Mouse (Mus musculus) ovary, adult 18-20 months (tissue): Measurements from ENCODE around the gene Trim39.

Experiments
- DNase-seq: peaks from one replicate; pipeline ENCODE4 v3.0.0; 2022; ENCODE audit warnings: low spot score, mixed read lengths

The Trim39 gene

DNA sequence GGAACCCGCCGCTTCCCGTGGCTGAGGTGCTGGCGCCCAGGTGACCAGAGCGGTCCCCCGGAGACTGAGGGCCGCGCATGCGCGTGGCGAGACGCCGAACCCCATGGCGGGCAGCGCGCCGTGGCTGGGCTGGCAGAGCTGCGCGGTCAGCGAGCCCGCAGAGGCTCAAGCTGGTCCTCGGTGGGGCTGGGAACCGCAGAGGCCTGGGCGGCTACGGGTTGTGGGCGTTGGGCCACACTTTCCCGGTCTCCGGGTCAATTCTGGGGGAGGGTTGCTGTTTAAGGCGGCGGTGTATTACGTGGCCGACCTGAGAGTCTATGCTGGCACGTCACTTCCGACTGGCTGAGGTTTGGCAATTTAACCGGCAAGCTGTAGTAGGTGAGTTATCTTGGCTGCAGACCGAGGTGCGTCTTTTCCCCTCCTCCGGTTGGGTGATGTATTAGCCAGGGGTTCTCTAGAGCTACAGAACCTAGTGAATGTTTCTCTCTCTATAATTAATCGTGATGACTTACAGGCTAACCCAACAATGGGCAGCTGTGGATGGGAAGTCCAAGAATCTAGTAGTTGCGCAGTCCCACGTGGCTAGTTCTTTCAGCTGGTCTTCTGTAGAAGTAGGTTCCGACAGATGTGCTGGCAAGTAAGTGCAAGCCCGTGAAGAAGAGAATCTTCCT lies at the start of gene Trim39:
Gene Trim39, minus strand, starts transcription at position 662 of the 671 bp plus-strand sequence.
- DNase-seq = peak; percentile 61

DNA sequence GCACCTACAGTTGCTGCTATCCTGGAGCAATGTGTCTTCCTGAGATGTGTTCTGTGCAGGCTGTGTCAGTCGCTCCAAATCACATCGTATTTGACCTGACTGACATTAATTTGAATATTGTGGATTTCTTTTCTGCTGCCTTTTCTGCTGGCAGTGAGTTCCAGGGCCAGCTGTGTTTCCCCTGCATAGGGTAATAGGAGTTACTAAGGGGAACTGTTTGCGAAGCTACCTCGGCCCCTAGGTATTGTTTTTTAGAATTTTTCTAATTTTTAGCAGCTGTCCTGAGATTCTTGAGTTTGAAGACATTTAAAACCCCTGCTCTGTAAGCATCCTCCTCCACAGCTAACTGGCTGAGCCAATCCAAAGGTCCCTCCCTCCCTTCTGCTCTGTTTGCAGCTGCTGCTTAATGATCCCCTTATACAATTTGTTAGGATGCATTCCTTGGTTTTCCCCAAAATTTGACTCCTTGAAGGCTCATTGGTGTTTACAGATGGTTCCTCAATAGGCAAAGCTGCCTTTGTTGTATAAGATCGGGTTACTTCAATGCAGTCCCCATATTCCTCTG lies 43.7 kb upstream of the Trim39 start:
- DNase-seq = no peak

DNA sequence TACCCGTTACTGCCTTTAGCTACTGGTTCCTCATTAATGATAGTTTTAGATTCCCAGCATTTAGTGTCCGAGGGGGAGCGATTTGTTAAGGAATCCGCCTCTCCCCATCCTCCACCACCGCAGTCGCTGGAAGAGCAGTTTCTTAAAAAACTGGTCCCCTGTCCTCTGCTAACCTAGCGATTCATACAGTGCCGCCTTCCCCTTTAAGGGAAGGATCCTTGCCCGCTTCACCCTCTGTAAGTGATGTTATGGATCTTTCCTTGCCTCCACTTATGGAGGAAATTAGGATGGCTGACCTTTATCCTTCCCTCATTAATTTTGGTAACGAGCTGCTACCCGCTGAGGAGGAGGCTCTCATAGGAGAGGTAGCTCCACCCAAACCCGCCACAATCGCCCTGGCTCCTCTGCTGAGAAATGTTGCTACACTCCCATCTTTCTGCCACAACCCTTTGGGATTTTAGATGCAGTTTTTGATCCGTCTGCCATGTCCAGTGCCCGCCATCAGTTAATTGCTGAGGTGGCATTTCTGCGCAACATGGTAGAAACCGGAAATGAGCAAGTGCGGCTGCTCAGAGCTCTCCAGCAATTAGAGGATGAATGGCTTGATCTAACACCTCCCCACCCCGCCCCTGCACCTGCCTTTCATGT lies 43.1 kb upstream of the Trim39 start:
- peak; percentile 22 for DNase-seq

DNA sequence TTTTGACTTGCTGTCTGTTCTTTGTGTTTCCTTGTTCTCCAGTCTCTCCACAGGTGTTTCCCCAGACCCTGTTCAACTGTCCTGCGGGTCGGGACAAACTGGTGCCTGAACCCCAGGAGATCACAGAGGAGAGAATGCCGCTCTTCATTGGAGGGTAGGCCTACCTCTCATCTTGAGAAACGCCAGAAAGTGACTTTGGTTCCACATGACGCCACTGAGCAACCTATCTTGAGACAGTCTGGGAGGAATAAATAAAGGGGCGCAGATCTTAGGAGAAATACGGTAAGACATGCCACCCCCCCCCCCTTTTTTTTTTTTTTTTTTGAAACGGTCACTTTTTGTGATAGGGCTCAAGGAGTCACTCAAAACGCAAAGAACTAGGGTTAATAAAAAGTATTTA lies 42.5 kb upstream of the Trim39 start:
- no peak for DNase-seq

DNA sequence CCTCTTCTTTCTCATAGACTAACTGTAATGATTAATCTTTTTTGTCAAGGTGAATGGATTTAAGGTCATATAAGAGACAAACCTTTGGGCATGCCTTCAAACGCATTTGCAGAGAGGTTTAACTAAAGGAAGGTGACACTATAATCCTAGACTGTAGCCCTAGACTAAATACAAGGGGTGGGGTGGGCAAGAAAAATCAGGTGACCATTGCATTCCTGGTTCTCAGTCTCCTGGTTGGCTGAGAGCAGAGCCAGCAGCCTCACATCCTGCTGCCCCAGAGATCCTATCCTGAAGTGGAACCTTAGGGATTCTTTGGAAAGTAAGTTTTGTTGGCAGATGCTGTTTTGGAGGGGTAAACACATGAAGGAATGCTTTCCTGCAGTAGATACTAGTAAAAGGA lies 37.2 kb upstream of the Trim39 start:
- DNase-seq = no peak

DNA sequence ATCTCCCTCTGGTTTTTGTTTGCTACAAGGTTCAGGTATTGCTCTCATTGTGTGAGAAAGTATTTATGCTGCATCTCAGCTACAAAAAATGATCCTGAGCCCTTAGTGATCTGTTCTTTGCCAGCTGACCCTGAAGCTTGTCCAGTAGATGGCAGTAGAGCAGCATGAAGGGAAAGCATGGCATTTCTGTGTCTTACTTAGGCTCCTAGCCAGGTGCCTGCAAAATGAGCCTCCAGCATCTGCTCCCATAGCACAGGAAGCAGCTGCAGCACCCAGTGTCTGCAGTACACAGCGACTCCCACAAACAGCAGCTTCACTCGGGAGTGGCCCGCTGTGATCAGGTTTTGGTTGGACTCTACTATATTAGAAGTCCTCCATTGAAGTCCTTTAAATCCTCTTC lies 36.8 kb upstream of the Trim39 start:
- peak; percentile 21 for DNase-seq

DNA sequence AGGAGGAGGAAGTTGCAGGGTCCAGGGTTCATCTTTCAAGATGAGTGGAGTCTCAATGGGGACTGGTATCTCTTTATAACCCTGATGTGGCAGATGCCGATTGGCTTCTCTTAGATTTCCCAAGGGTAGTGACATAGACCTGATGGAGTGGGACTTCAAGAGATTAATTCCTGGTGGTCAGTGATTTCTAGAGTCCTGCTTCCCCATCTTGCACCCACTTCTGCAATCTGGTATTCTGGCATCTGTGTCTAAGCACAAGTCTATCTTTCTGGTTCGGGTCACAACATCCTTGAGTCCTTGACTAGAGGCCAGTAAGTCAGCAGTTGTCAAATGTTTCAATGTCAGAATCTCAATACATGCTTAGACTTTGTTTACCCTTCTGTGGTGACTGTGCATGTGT lies 14.3 kb upstream of the Trim39 start, which contains the start of gene H2-M10.2:
Gene H2-M10.2, minus strand, starts transcription at position 101 of the 400 bp plus-strand sequence.
- no peak for DNase-seq

DNA sequence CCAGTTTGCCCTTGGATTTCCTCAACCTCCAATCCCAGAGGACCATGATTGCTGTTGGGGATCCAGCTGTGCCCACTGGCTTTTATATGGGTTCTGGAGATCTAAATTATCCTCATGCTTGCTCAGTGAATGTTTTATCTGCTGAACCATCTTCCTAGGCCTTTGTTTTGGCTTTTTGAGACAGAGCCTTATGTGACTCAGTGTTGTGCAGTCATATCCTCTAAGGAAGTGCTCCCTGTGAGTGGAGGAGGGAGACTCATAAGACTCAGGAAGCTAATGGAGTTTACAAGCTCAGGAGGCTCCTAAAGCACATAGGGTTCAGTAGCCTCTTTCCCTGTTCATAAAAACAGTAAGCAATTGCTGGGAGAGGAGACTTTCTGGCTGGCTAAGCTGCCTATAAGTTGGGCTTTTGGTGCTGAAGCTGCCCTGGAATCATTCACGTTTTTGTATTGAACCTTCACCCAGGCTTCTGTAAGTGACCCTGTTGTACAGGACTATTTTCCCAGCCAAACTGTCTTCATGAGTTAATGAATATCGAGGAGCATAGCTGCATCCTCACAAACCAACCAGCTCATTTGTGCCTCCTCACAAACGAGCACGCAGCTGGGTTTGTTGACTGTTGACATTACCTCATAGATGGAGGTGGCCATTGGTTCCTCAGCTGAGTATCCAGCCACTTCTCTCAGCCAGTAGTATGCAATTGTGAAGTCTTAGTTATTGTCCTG lies 9.6 kb upstream of the Trim39 start:
- no peak for DNase-seq

DNA sequence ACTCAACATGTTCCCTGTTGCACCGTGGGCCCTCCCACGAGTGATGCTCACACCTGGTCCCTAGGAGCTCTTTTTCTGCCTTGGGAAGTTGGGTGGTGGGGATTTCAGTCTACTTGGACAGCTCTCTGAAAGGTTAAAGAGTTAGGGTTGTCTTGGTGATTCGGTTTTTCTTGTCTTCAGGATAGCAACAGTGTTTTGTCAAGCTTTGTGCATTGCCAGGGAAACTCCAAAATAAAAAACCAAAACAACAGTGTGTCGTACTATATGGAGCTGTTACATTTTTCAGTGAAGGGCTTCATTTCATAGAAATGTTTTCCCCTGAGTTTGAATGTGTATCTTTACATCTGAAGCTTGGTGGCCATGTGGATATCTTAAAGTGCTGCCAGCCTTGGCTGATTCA lies 2.7 kb upstream of the Trim39 start:
- no peak for DNase-seq

DNA sequence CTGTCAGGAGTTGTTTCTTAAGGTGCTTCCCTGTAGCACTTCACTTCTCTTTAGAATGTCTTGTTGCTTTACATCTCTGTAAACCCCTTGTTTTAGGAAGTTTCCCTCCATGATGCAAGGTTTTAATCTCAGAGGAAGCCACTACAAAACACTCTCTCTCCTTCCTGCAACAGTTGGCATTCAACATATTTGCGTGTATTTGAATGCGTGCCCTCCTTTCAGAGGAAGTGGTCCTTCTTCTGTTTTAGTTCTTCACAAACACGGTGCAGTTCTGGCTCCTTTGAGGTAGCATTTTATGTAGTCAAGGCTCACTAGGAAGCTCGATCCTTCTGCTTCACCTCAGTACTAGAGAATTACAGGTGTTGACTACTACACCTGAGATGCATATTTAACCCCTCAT lies 1.7 kb upstream of the Trim39 start:
- DNase-seq = no peak

DNA sequence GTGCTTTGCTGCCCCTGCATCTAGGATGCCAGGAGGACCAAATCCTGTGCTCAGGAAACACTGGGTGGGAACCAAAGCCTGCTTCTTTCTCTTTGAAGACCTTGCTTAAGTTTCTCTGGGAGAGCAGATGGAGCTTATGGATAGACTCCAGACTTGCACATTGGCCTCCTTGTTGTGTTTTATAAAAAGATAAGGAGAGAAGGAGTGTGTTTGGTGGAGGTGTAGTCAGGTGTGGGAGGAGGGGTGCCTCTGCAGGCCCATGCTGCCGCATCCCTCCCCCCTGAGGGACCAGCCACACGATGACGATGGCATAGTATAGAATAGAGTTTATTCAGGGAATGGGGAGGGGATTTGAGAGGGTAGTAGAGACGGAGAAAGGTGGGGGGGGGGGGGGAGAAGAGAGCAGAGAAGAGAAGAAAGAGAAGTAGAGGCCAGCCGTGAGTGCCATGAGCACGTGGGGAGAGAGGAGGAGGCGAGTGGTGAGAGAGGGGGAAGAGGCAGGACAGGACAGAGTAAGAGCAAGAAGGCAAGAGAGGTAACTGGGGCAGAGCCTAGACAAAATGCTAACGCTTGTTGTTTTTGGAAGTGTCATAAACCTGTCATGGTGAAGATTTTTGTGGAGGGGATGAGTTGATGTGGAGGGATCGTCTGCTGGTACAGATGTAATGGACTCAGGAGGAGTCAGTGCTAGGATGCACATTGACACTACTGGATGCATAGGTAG lies 758 bp upstream of the Trim39 start:
- DNase-seq = no peak

DNA sequence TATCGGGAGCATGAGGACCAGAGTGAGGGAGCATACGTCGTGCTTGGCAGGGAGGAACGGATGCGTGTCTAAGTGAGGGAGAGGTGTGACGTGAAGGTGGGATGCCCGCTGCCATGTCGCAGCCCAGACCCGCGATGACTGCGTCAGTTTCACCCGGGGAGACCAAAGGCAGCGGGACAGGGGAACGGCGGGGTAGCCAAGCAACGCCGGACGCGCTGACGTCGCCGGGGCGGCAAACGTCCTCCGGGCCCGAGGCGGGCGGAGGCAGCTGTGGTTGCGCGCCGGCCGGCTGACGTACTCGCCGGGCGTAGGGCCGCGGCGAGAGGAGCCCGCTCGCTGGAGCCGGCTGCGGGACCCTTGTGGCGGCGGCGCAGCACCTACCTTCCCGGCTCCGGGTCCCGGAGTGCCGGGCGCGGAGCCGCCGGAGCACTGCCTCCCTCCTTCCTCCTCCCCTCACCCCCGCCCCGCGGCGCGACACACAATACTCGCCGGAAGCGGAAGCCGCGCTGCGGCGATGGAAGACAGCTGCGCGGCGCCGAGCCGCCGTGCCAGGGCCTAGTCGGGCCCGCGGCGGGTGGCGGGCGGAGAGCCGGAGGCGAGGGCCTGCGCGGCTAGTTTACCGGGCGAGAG lies 976 bp downstream of the Trim39 start:
- DNase-seq = peak; percentile 74

DNA sequence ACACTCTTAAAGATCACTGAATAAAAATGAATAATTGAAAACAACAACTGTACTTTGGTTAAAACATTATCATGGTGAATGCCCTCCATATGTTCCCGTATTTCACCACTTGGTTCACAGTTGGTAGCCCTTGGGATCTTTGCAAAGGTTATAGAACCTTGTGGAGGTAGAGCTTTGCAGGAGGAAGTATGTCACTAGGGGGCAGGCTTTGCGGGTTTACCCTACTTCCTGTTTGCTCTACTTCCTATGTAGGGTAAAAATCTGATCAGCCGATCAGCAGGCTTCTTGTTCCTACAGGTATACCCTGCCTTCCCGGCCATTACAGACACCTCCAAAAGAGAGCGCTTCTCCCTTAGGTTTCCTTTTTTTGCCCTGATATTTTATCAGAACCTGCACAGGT lies 6.2 kb downstream of the Trim39 start:
- no peak for DNase-seq

DNA sequence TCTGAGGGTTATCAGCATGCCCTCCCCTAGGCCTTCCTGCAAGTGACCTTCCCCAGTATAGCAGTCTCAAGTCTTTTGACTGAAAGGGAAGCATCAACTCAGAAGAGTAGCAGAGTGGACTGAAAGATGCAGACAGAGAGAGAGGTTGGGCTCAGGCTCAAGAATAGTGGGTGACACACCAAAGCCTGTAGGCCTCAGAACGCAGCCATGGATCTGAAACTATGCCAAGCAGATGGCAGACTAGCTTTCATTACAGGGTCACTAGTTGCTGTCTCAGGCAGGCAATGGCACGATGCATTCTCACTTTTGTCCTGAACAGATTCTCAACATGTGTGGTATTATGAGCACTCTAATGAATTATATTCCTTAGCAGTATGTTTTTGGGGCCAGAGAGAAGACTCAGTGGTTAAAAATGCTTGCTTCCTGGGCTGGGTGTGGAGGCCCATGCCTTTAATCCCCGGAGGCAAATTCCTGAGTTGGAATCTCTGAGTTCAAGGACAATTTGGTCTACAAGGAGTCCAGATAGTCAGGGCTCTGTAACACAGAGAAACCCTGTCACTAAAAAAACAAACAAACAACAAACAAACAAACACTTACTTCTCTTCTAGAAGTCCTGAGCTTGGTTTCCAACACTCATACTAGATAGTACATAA lies 7.6 kb downstream of the Trim39 start:
- no peak for DNase-seq

DNA sequence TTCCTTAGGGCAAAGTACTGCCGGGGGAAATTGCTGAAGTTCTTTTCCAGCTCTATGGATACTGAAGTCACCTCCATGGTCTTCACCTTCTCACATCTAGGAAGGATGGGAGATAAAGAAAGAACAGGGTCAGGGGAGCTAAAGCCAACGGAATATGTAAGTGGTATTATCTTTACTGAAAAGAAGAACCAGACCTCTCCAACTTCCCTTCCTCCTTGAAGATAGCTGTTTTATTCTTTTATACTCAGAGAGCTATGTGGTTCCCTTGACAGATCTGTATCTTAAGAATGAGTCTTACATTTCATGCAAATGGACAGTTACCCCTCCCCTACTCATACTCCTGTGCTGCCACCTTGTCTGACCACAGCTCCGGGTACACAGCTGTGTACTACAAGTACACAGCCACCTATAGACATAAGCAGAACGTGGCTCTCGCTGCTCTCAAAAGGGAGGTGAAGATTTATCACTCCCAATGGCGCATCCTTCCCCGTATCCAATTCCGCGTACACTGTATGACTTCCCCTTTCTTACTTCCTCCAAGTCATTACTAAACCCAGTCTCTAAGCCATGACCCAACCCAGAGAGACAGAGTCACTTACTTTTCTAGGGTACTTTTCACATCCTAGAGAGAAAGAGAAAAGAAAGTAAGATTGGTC lies 10.4 kb downstream of the Trim39 start:
- no peak for DNase-seq

DNA sequence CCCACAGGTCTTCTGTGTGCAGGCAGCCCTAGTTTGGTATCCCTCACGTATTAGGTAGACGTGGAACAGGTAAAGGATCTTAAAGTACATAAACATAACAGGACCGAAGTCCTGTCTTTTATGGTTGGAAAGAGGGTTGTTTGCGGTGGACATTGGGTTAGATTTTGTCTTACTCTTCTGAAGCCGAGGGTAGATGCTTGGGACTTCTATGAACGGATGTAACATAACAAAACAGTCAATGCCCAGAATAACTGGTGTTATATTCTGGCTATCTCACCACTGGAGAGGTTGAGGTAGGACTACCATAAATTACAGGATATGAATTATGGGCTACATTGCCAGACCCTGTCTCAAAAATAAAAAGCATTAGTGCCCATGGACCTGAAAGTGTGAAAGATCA lies 14.1 kb downstream of the Trim39 start, which contains the start of gene Rpp21:
Gene Rpp21, minus strand, starts transcription at position 101 of the 400 bp plus-strand sequence.
- DNase-seq = no peak

DNA sequence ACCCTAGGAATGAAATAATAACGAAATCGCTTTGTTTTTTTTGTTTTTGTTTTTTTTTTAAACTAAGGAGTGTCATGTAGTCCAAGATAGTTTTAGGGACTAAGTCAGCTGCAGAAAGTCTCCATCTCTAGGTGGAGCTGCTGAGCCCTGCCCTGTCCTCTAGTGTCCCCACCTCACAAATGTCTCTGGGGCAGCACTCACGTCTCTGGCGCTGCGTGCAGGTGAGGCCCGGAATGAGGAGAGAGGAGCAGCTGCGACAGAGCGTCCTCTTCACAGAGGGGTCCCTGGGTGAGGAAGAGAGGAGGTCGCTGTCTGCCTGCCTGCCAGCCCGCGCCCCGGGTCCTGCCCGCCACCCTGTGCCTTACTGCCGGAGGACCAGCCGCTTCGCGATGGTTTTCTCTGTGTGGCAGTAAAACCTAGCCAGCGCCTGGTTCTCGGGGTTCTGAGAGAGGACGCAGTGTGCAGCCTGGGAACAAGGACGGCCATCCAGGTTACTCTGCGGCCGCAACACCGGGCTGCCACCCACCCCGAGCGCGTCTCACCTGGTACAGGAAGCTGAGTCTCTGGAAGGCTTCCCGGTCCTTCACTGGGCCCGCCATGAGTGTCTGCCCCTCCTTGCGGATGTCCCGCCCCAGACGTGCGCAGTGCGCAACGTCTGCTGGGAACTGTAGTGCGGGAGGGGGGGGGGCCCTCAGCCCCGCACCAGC lies 14.7 kb downstream of the Trim39 start:
- peak; percentile 67 for DNase-seq

DNA sequence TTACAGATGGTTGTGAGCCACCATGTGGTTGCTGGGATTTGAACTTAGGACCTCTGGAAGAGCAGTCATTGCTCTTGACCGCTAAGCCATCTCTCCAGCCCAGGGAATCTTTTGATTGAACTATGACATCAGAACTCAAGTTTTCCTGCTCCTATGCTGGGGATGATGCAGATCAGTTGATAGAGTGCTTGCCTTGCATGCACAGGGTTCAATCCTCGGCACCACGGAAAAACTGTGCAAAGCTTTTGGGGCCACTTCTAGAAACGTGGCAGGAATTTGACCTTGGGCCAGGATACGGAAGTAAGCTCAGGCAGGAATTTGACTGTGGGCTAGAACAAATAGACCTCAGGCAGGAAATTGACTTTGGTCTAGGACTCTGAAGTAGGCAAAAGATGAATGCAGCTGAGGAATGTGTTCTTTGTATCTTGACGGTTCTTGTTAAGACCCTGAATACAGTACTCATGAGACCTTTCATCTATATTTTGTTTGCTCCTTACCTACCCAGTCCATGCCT lies 18.9 kb downstream of the Trim39 start:
- DNase-seq = no peak

DNA sequence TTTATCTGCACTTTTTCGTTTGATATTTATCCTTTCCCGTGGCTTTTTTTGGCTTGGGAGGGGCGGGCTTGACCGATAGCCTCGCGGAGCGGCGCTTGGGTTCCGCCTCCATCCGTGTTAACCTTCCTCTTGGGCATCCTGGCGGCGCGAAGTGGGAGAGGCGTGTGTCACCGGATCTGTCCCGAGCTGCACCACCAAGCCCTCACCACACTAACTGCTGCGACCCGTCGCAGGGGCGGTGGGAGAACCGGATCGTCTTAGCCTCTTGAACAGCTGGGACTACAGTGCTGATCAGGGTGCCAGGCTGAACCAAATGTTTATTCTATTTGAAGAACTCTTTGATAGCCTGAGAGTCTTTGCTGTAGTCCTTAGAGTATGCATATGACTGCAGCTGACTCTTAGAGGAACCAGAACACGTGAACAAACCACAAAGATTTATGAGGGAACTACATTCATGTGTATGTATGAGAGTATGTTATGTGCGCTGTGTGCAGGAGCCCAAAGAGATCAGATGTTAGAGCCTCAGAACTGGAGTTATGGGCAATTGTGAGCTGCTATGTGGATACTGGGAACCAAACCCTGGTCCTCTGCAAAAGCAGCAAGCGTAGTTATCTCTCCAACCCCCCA lies 19.7 kb downstream of the Trim39 start:
- DNase-seq = no peak
